In the genomic region with DNA sequence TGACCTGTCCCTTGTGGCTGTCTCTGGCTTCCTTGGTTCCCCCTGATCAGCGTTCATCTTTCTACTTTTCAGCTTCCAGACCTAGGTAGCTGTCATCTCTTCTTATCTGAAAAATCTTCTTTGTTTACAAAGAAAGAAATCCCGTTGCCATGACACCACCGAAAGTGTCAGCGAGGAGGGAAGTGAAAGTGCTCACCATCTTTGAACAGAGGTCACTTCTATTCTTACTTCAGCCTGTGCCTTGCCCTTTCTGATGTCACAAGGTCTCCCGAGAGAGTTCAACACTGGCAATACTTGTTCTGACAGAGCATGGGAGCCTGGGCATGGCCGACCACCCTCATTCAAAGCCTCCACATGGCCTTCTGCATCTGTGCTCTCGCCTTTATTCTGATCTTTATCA, we compare ENCODE assay signal across 14 mouse cellular contexts. TPM values are rescaled to one million over a fixed set of nuclear protein-coding genes. Genes with fewer than 3 reads are reported as not detected.
DNase-seq lines count a peak whose midpoint lies in the region; ATAC-seq lines count a peak whose summit lies in the region.
"Had no signal": no experiment of that assay in that cellular context is flagged by ENCODE, and none has a peak within 500 bp of the region (broad histone marks: within the 10 kb centered on the region; RNA-seq: fewer than 3 reads in every experiment).

No protein-coding gene starts in this region.

- ATAC-seq in granulocyte monocyte progenitor cell, adult 5-6 weeks (replicated peaks; ENCODE audit: poor library complexity, severe bottlenecking): peak; percentile 99
- ATAC-seq: forebrain, embryonic 13.5 days; midbrain, embryonic 16.5 days had no signal

- peak; percentile 31 for DNase-seq in adrenal gland, postnatal 14 days
- DNase-seq in adrenal gland, adult 8-10 months: no peak
- DNase-seq in A20 (ENCODE audit: low read depth, low spot score): peak; percentile 88
- peak; percentile 89 for DNase-seq in naive thymus-derived CD4-positive, alpha-beta T cell, adult 2 months (ENCODE audit: low read depth)
- no peak for DNase-seq in cerebellum, postnatal 25 days
- no peak for DNase-seq in left cerebral cortex, adult 11 months (ENCODE audit: low spot score)
- DNase-seq in kidney, adult 8-10 months: no peak
- DNase-seq: cerebellum, adult 9-10 months; gastrocnemius, adult 2 months; kidney, adult 2 months; lung, embryonic 14.5 days had no signal

RNA-seq across cellular contexts. Expression of gene S1pr1, which starts 14.3 kb away (rescaled TPM):
- 50.8 and 66.3 TPM in 2 replicates for total RNA-seq in adrenal gland, postnatal 14 days (2021)
- total RNA-seq in adrenal gland, adult 8-10 months (2022): 10 to 100 TPM; 14.7 to 17.5 (median 15.3) TPM
- total RNA-seq in granulocyte monocyte progenitor cell, adult 5-6 weeks (2014; fragmentation: Nextera tagmentation): 0.77 and 1.6 TPM in 2 replicates
- 0.26 and 1.0 TPM in 2 replicates for total RNA-seq in granulocyte monocyte progenitor cell, adult 5-6 weeks (2017)

Comparison
In these comparisons a context has a peak if more than half of its experiments do, and no peak if none do; other contexts are left out.
1. DNase-seq: peak in adrenal gland, postnatal 14 days (single experiment), A20 (single experiment) and naive thymus-derived CD4-positive, alpha-beta T cell, adult 2 months (single experiment); none in adrenal gland, adult 8-10 months (single experiment), cerebellum, postnatal 25 days (0 of 2), left cerebral cortex, adult 11 months (single experiment) and kidney, adult 8-10 months (0 of 2).
2. RNA of gene S1pr1, which starts 14.3 kb away (total RNA-seq): 50.8 to 66.3 TPM in adrenal gland, postnatal 14 days and 14.7 to 17.5 TPM in adrenal gland, adult 8-10 months; 0.26 to 1.6 TPM in granulocyte monocyte progenitor cell, adult 5-6 weeks; every median in the first group is over 4 times any median in the second.